Mouse (Mus musculus) liver, adult 2 months (tissue): ENCODE data around the gene Cntn5. TPM values are rescaled to one million over a fixed set of nuclear protein-coding genes. Genes with fewer than 3 reads are reported as not detected.

ENCODE experiments used
- DNase-seq: peaks from one replicate; pipeline ENCODE4 v3.0.0-alpha.2; 2011; ENCODE audit warnings: low read depth, low spot score; ENCODE audit errors: extremely low read depth
- H3K27ac ChIP-seq: fragments of 200-500 bp; replicated peaks from 2 replicates; pipeline ENCODE4 v1.5.1; 2012; ENCODE audit warnings: low read depth, mild to moderate bottlenecking, control low read depth, inconsistent platforms, low read length; ENCODE audit not compliant: insufficient read depth
- H3K27me3 ChIP-seq: fragments of 200-500 bp; 2 replicates; pipeline ENCODE4 v1.6.1; 2012; ENCODE audit warnings: mild to moderate bottlenecking, moderate library complexity, low read length, inconsistent platforms; ENCODE audit not compliant: control insufficient read depth, insufficient read depth
- H3K36me3 ChIP-seq: fragments of 200-500 bp; 2 replicates; pipeline ENCODE4 v1.6.1; 2012; ENCODE audit warnings: low read length, inconsistent platforms; ENCODE audit not compliant: control insufficient read depth, insufficient read depth
- H3K4me1 ChIP-seq: fragments of 200-500 bp; 2 replicates; pipeline ENCODE4 v1.6.1; 2011; ENCODE audit warnings: low read length; ENCODE audit not compliant: control insufficient read depth, insufficient read depth
- H3K4me3 ChIP-seq: fragments of 200-500 bp; 2 replicates; pipeline ENCODE4 v1.5.1; 2011; ENCODE audit warnings: low read depth, mild to moderate bottlenecking, control low read depth, low read length, moderate library complexity; ENCODE audit not compliant: insufficient read depth
- H3K79me2 ChIP-seq: fragments of 200-500 bp; 2 replicates; pipeline ENCODE4 v1.6.1; 2012; ENCODE audit warnings: inconsistent platforms, mild to moderate bottlenecking, low read length, moderate library complexity; ENCODE audit not compliant: control insufficient read depth, insufficient read depth
- H3K9ac ChIP-seq: fragments of 200-500 bp; 2 replicates; pipeline ENCODE4 v1.6.1; 2012; ENCODE audit warnings: low read depth, mild to moderate bottlenecking, control low read depth, inconsistent platforms, low read length
- CTCF ChIP-seq: fragments of 200-500 bp; IDR thresholded peaks from 2 replicates; pipeline ENCODE4 v1.5.1; 2011; ENCODE audit warnings: low read depth, low read length, control low read depth
- POLR2A ChIP-seq: fragments of 200-500 bp; IDR thresholded peaks from 2 replicates; pipeline ENCODE4 v1.6.1; 2011; ENCODE audit warnings: low read length, control low read depth; ENCODE audit not compliant: insufficient read depth; ENCODE audit errors: extremely low read depth
- WGBS: fragments of 180-500 bp; shearing (Covaris S2); methylation state at CpG from one replicate; pipeline ENCODE4 v1.1.7; 2018; 5-methylcytosine and 5-hydroxymethylcytosine counted together
- polyA plus RNA-seq: library from polyadenylated mRNA; depleted of rRNA; stranded (reverse); fragments of >200 nt; gene quantifications from 2 replicates; pipeline ENCODE4 v1.2.3, GENCODE M21; 2012
- total RNA-seq: library from RNA; depleted of rRNA; stranded (reverse); fragments of >200 nt; gene quantifications from 2 replicates; pipeline ENCODE4 v1.2.3, GENCODE M21; 2014

Cntn5 gene
- total and polyA plus RNA-seq, 2 experiments, result not detected

DNA sequence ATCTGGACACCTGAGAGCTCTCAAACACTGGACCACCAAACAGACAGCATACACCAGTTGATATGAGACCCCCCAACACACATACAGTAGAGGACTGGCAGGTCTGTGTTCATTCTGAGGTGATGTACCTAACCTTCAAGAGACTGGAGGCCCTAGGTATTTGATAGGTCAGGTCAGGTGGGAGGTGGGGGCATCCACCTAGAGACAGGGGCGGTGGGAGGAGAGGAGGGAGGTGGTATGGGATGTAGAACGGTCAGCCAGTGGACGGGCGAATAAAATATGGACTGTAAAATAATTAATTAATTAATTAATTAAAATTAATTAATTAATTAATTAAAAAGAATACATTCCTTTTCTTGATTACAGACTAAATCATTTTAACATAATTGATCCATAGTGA, 182.5 kb downstream of the Cntn5 start:
- no peaks in the 10 kb centered on the region for H3K79me2 ChIP-seq
- no peak for DNase-seq
- TF ChIP-seq POLR2A, result no peak
- TF ChIP-seq CTCF, result no peak
- no peaks in the 10 kb centered on the region for H3K27me3 ChIP-seq
- H3K36me3 ChIP-seq, result no peaks in the 10 kb centered on the region
- no peak overlapping the region for H3K27ac ChIP-seq
- no peak overlapping the region for H3K9ac ChIP-seq
- H3K4me1 ChIP-seq, result no peaks in the 10 kb centered on the region
- WGBS, result 88% methylated on average over 4 of the region's 4 CpGs
- no peak overlapping the region for H3K4me3 ChIP-seq

DNA sequence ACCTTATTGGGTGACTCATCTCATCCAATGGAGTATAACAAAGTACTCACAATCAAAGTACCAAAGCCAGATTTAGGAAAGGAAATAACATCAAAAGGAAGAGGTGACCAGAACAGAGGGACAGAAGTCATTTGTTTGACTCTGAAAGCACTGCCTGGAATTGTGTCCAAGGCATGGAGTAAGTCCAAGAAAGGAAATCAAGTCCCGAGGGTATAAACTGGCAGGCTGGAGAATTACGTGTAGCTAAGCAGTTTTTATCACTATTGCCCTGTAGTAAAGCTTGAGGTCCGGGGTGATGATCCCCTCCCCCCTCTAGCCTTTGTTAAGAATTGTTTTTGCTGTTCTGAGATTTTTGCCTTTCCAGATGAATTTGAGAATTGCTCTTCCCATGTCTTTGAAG, 185.6 kb downstream of the Cntn5 start:
- Histone ChIP-seq H3K36me3 (no peaks in the 10 kb centered on the region), H3K79me2 (no peaks in the 10 kb centered on the region), H3K4me1 (no peaks in the 10 kb centered on the region), H3K9ac (no peak overlapping the region), H3K27ac (no peak overlapping the region), H3K4me3 (no peak overlapping the region), H3K27me3 (no peaks in the 10 kb centered on the region)
- TF ChIP-seq POLR2A (no peak), CTCF (no peak)
- WGBS, result 61% methylated on average over 3 of the region's 3 CpGs
- DNase-seq, result no peak

GRCm38 (mm10) chr9:10713641-10714040, 190.9 kb downstream of the Cntn5 start:
- Histone ChIP-seq H3K27me3 (no peaks in the 10 kb centered on the region), H3K4me1 (no peaks in the 10 kb centered on the region), H3K36me3 (no peaks in the 10 kb centered on the region), H3K4me3 (no peak overlapping the region), H3K9ac (no peak overlapping the region), H3K27ac (no peak overlapping the region), H3K79me2 (no peaks in the 10 kb centered on the region)
- TF ChIP-seq CTCF, result no peak
- TF ChIP-seq POLR2A, result no peak
- no peak for DNase-seq
- WGBS, result 14% methylated on average over 1 of the region's 1 CpGs

GRCm38 (mm10) chr9:10681646-10682045, 222.9 kb downstream of the Cntn5 start:
- Histone ChIP-seq H3K9ac (no peak overlapping the region), H3K79me2 (no peaks in the 10 kb centered on the region), H3K36me3 (no peaks in the 10 kb centered on the region), H3K4me3 (no peak overlapping the region), H3K4me1 (no peaks in the 10 kb centered on the region), H3K27ac (no peak overlapping the region), H3K27me3 (no peaks in the 10 kb centered on the region)
- no peak for TF ChIP-seq CTCF
- no peak for TF ChIP-seq POLR2A
- no peak for DNase-seq

- H3K27me3 ChIP-seq, result no peaks in the 10 kb centered on the region
- H3K4me3 ChIP-seq, result no peak overlapping the region
- DNase-seq, result no peak
- no peak overlapping the region for H3K27ac ChIP-seq
- no peaks in the 10 kb centered on the region for H3K4me1 ChIP-seq
- no peaks in the 10 kb centered on the region for H3K79me2 ChIP-seq
- H3K36me3 ChIP-seq, result no peaks in the 10 kb centered on the region
- TF ChIP-seq CTCF, result no peak
- TF ChIP-seq POLR2A, result no peak
- H3K9ac ChIP-seq, result no peak overlapping the region
- 81% methylated on average over 3 of the region's 3 CpGs for WGBS
These were observed 223.4 kb downstream of the Cntn5 start for GRCm38 (mm10) chr9:10681181-10681580.

- no peaks in the 10 kb centered on the region for H3K27me3 ChIP-seq
- 62% methylated on average over 3 of the region's 3 CpGs for WGBS
- H3K9ac ChIP-seq, result no peak overlapping the region
- no peak for DNase-seq
- H3K4me1 ChIP-seq, result no peaks in the 10 kb centered on the region
- H3K4me3 ChIP-seq, result no peak overlapping the region
- TF ChIP-seq POLR2A, result no peak
- no peak for TF ChIP-seq CTCF
- no peaks in the 10 kb centered on the region for H3K79me2 ChIP-seq
- no peaks in the 10 kb centered on the region for H3K36me3 ChIP-seq
- no peak overlapping the region for H3K27ac ChIP-seq
These were observed 235.9 kb downstream of the Cntn5 start for GRCm38 (mm10) chr9:10668676-10669075.
